Mouse (Mus musculus) bone marrow macrophage, adult 2 months (primary cell): Measurements from ENCODE around the gene Cwh43.

Experiments
- CTCF ChIP-seq: IDR thresholded peaks from 2 replicates; pipeline ENCODE4 v1.5.1; 2012; ENCODE audit warnings: low read depth, mild to moderate bottlenecking, low read length, moderate library complexity
- POLR2A ChIP-seq: IDR thresholded peaks from 2 replicates; pipeline ENCODE4 v1.6.1; 2012; ENCODE audit warnings: mild to moderate bottlenecking, low read depth, low read length, borderline replicate concordance

- TF ChIP-seq CTCF (no peak), POLR2A (no peak)
Observed at GRCm38 (mm10) chr5:73484016-73484615, 78.2 kb downstream of the Cwh43 start.
